Mouse (Mus musculus) right cerebral cortex, postnatal 10 days (tissue): Measurements from ENCODE around the gene Ptges2.

Source experiments
- DNase-seq, 2 experiments: peaks; one replicate each; pipeline ENCODE4 v3.0.0; 2021; ENCODE audit warnings: low spot score in 2 of 2

Gene Ptges2

DNA sequence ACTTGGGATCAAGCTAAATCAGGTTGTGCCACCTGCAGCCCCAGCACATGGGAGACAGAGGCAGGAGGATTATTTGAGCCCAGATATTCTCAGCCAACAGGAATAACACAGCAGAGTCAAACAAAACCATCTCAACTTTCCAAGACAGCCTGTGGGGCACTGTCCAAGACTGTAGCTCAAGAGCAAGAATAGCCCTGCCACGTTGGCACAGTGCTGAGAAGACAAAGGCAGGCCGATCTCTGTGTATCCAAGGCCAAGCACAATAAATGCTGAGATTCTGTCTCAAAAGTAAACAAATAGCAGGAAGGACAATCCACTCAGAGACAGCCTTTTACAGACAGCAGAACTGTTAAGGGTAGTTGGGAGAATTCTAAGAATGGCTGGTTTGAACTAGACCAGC is 44.5 kb downstream of the Ptges2 start:
- no peak for DNase-seq

DNA sequence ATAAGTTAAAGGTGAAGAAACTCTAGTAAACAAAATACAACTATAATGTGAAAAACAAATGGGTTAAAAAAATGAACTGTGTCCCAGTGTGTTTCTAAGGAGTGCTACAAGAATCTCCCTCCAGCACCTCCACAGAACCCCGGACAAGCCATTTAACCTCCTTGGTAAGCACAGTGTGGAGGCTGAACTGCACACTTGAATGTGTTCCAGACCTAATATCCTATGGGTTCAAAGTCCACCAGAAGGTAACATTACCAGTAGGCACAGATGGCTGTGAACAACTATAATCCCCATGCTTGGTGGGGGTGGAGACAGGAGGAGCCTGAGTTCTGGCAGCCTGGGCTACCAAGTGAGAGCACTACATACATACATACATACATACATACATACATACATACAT is 44.9 kb downstream of the Ptges2 start:
- no peak for DNase-seq

- no peak for DNase-seq
Observed at GRCm38 (mm10) chr2:32441550-32441949, 45.9 kb downstream of the Ptges2 start.

DNA sequence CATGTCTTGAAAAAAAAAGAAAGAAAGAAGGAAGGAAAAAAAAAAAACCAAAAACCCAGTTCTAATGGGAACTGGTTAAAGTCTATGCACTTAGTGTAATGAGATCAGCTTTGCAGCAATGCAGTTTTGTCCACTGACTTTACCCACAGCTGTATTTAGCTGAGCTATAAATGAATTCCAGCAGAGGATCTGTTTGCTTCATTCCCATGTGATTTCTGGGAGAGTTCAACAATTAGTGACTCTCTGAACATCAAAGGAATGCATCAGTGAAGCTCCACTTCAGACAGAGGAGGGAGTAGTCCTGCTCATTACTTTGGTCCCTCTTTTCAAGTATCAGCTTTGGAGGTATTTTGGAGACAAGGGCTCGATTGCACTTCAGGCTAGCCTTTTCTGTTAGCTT is 49.8 kb downstream of the Ptges2 start:
- no peak for DNase-seq

DNA sequence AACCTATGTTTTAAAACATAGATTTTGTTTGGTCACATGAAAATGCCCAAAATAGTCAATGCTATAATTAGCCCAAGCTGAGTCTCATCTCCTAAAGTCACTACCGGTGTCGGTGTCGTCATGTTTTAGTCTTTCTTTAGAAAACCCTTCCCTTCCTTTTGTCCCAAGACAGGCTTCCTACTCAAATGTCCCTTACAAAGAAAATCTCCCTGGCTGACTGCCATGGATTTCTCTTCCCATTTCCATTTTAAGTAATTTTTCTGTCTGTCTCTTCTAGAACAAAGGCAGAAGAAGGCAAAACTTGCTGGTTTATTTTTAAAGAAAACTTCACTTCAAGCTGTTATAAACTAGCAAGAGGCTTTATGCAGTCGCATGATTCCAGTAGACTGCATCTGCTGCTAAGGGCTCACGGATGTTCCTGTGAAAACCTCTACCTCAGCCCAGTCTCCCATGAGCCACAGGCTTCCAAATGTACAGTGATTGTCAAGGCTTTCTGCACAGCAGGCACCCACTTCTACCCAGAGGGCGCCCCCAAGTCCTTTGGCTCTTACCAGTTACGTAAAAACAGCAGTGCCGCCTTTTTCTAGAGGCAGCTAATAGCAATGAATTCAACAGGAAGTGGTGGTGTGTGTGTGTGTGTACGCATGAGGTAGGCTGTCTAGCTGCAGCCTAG is 51.7 kb downstream of the Ptges2 start:
- peak in 1 of 2 experiments; percentile 45 for DNase-seq

- no peak for DNase-seq
Observed at GRCm38 (mm10) chr2:32448480-32448879, 52.8 kb downstream of the Ptges2 start.

GRCm38 (mm10) chr2:32449761-32450754 is 54.4 kb downstream of the Ptges2 start, which contains the start of gene Naif1:
TSS of gene Naif1 (plus strand) at chr2:32450457.
- peak; percentile 53 to 77 for DNase-seq

DNA sequence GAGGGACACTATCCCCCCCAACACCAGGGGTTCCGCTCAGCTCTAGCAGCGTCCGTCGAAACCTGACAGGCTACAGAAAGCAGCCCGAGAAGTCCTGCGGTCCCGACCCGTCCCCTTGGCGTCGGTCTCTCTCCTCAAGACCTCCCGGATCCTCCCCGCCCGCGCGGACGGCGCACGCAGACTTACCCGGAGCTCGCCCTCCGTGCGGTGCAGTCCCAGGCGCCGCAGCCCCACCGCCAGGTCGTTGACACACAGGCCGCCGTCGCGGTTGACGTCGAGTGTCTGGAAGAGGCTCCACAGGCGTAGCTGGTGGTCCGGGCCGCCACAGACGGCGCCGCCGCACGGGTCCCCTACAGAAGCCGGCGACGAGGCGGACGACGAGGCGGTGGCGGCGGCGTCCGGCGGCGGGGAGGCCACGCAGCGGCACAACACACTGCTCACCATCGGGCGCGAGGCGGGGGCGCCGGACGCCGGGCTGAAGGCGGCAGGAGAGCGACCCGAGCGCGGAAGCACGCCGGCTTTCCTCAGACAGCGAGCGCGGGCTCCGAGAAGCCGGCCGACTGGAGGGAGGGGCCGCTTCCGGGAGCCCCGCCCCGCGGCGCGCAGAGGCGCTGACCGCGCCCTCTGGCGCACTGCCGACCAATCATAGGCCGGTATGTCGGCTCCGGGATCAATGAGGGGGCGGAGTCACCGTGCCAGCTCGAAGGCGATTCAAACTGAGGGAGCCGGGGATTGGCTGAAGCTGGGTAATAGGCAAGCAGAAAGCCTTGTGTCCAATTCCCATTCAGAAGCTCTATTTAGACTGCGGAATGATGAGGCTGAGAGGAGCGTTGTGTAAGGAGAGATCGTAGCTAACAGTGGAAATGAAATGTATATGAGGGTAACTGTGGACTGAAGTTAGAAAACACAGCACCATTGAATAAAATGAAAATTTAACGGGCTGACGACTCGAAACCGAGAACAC is 55.5 kb downstream of the Ptges2 start, which contains the start of gene Slc25a25:
Gene Slc25a25, minus strand, starts transcription at position 565 of the 964 bp plus-strand sequence.
- DNase-seq: peak; percentile 99

- DNase-seq: peak; percentile 99 to 100
Observed at GRCm38 (mm10) chr2:32451870-32452372, 56.2 kb downstream of the Ptges2 start.

- peak; percentile 56 to 74 for DNase-seq
Observed at GRCm38 (mm10) chr2:32452441-32452971, 56.8 kb downstream of the Ptges2 start.

GRCm38 (mm10) chr2:32453641-32454303 is 58.1 kb downstream of the Ptges2 start:
- DNase-seq: no peak

- no peak for DNase-seq
Observed at GRCm38 (mm10) chr2:32454633-32455032, 58.9 kb downstream of the Ptges2 start.

GRCm38 (mm10) chr2:32455101-32455500 is 59.4 kb downstream of the Ptges2 start:
- DNase-seq: no peak
